ENCODE assay signal across 17 mouse cellular contexts in genomic region chr7:132764896-132765491, GRCm38 (mm10). TPM values are rescaled to one million over a fixed set of nuclear protein-coding genes. Genes with fewer than 3 reads are reported as not detected.
DNase-seq lines count a peak whose midpoint lies in the region; ATAC-seq and TF ChIP-seq lines count a peak whose summit lies in the region.
"Had no signal": no experiment of that assay in that cellular context is flagged by ENCODE, and none has a peak within 500 bp of the region (broad histone marks: within the 10 kb centered on the region; RNA-seq: fewer than 3 reads in every experiment).

No protein-coding gene starts in this region.

- WGBS in spleen, adult 2 months, result 48% methylated on average over 4 of the region's 4 CpGs
- WGBS in intestine, embryonic 16.5 days, result 61% methylated on average over 4 of the region's 4 CpGs

- no peaks in the 10 kb centered on the region for H3K9me3 ChIP-seq in erythroblast, embryonic 14.5 days (ENCODE audit: control insufficient read depth, low read length)
- no peaks in the 10 kb centered on the region for H3K9me3 ChIP-seq in intestine, embryonic 16.5 days (ENCODE audit: control insufficient read depth, low read length)
- H3K9me3 ChIP-seq: G1E; heart, embryonic 13.5 days; hindbrain, embryonic 10.5 days; stomach, embryonic 15.5 days had no signal

- peak overlapping the region; percentile 64 for H3K27ac ChIP-seq in spleen, adult 2 months (ENCODE audit: insufficient read depth, low read length)
- H3K27ac ChIP-seq in intestine, embryonic 16.5 days (ENCODE audit: low read length), result peak overlapping the region; percentile 82
- H3K27ac ChIP-seq: hindbrain, embryonic 10.5 days had no signal

- no peak overlapping the region for H3K9ac ChIP-seq in intestine, embryonic 16.5 days (ENCODE audit: low read depth, low read length)
- H3K9ac ChIP-seq: heart, embryonic 13.5 days; stomach, embryonic 15.5 days had no signal

- peak overlapping the region; percentile 17 for H3K4me3 ChIP-seq in erythroblast, embryonic 14.5 days (replicated peaks)
- no peak overlapping the region for H3K4me3 ChIP-seq in spleen, adult 2 months (ENCODE audit: extremely low read depth, insufficient read depth, insufficient read length)
- no peak overlapping the region for H3K4me3 ChIP-seq in intestine, embryonic 16.5 days (ENCODE audit: low read length)
- H3K4me3 ChIP-seq: heart, embryonic 13.5 days; hindbrain, embryonic 10.5 days; stomach, embryonic 15.5 days had no signal

- no peak for TF ChIP-seq POLR2A in spleen, adult 2 months (IDR thresholded peaks at IDR 0.05; ENCODE audit: low read depth, low read length)

- peaks cover 83% of the 10 kb centered on the region for H3K4me1 ChIP-seq in erythroblast, embryonic 14.5 days (ENCODE audit: control insufficient read depth)
- H3K4me1 ChIP-seq in spleen, adult 2 months (ENCODE audit: control insufficient read depth, insufficient read depth, insufficient read length), result peaks cover 9% of the 10 kb centered on the region; the same call in 1 of the 2 replicates
- H3K4me1 ChIP-seq in intestine, embryonic 16.5 days (ENCODE audit: control insufficient read depth, insufficient read depth, low read length), result peaks cover 50% of the 10 kb centered on the region

- H3K36me3 ChIP-seq in erythroblast, embryonic 14.5 days (ENCODE audit: control insufficient read depth), result peaks cover 100% of the 10 kb centered on the region
- H3K36me3 ChIP-seq in spleen, adult 2 months (ENCODE audit: control insufficient read depth, insufficient read depth, low read length), result peaks cover 19% of the 10 kb centered on the region
- H3K36me3 ChIP-seq in intestine, embryonic 16.5 days (ENCODE audit: control insufficient read depth, insufficient read depth, low read length), result no peaks in the 10 kb centered on the region
- H3K36me3 ChIP-seq: stomach, embryonic 15.5 days had no signal

- TF ChIP-seq CTCF in spleen, adult 2 months (IDR thresholded peaks at IDR 0.05; ENCODE audit: extremely low read depth, insufficient read depth, insufficient read length, insufficient replicate concordance), result no peak

- H3K27me3 ChIP-seq in erythroblast, embryonic 14.5 days (ENCODE audit: control insufficient read depth), result no peaks in the 10 kb centered on the region
- no peaks in the 10 kb centered on the region for H3K27me3 ChIP-seq in spleen, adult 2 months (ENCODE audit: control insufficient read depth, insufficient read depth, low read length)
- H3K27me3 ChIP-seq in intestine, embryonic 16.5 days (replicated peaks; ENCODE audit: control insufficient read depth, insufficient read depth, low read length), result no peaks in the 10 kb centered on the region
- H3K27me3 ChIP-seq: heart, embryonic 13.5 days; stomach, embryonic 15.5 days had no signal

- no peak overlapping the region for H3K4me2 ChIP-seq in intestine, embryonic 16.5 days (ENCODE audit: low read depth, low read length)
- H3K4me2 ChIP-seq: heart, embryonic 13.5 days; midbrain, embryonic 11.5 days; stomach, embryonic 15.5 days had no signal

- no peak for ATAC-seq in erythroblast, adult 5-6 weeks (replicated peaks; ENCODE audit: low FRiP score, poor library complexity, severe bottlenecking)
- peak; percentile 44 for ATAC-seq in intestine, embryonic 16.5 days
- ATAC-seq: forebrain, embryonic 16.5 days had no signal

- DNase-seq in spleen, adult 2 months (ENCODE audit: low read depth in 1 of 2, low spot score in 2 of 2), result no peak
- no peak for DNase-seq in spleen, postnatal 36 days (ENCODE audit: low spot score in 2 of 2)
- DNase-seq in naive thymus-derived CD4-positive, alpha-beta T cell, adult 2 months (ENCODE audit: low read depth), result peak; percentile 40
- no peak for DNase-seq in urinary bladder, postnatal 4 days (ENCODE audit: low spot score in 2 of 2)
- DNase-seq in right cerebral cortex, postnatal 4 days, result no peak
- DNase-seq: adrenal gland, postnatal 25 days; kidney, adult 18-20 months; left cerebral cortex, postnatal 4 days had no signal

RNA-seq across cellular contexts. Expression of gene Fam53b, which starts 48.7 kb away (rescaled TPM):
- 21.4 and 23.3 TPM in 2 replicates for polyA plus RNA-seq in erythroblast, embryonic 14.5 days (2012)
- 119 and 143 TPM in 2 replicates for total RNA-seq in erythroblast, adult 5-6 weeks (2015; ENCODE audit: low replicate concordance)
- total RNA-seq in erythroblast, adult 5-6 weeks (2017; ENCODE audit: low replicate concordance), result 126 and 169 TPM in 2 replicates
- polyA plus RNA-seq in spleen, adult 2 months (2012; rRNA removed), result 52.4 and 63.2 TPM in 2 replicates
- 22.2 and 23.7 TPM in 2 replicates for polyA plus RNA-seq in intestine, embryonic 16.5 days (2015; fragmentation: Nextera tagmentation; extraction: Ambion mirVana)
